Mouse (Mus musculus): ENCODE results near the gene S1pr5. TPM values are rescaled to one million over a fixed set of nuclear protein-coding genes. Genes with fewer than 3 reads are reported as not detected.

Gene S1pr5
- total RNA-seq (2023; ENCODE audit: inconsistent age): 0.21 to 0.66 TPM (median 0.29 TPM) in 3 of 4 replicates, not detected in the other

GRCm38 (mm10) chr9:21248326-21248725 is at the start of gene S1pr5:
Gene S1pr5 (minus strand): TSS chr9:21248443.

GRCm38 (mm10) chr9:21291022-21291787 is 43.0 kb upstream of the S1pr5 start, which contains the start of gene Cdkn2d:
Gene Cdkn2d (minus strand): TSS chr9:21291407.

GRCm38 (mm10) chr9:21287571-21288402 is 39.5 kb upstream of the S1pr5 start, which contains the start of gene Kri1:
Gene Kri1 (minus strand): TSS chr9:21287969.

GRCm38 (mm10) chr9:21265000-21265561 is 16.8 kb upstream of the S1pr5 start, which contains the start of gene Atg4d:
Gene Atg4d (plus strand): TSS chr9:21265293.

GRCm38 (mm10) chr9:21238733-21239464 is 9.3 kb downstream of the S1pr5 start, which contains the start of gene Keap1:
Gene Keap1 (minus strand): TSS chr9:21239361.

Other genes with a start within 250 kb of the S1pr5 start
- gene Mrpl4, start 245.7 kb downstream of the S1pr5 start, total RNA-seq (2023; ENCODE audit: inconsistent age): 51.2 to 61.9 TPM (median 59.0 TPM) in 4 replicates
- gene Icam1, start 232.5 kb downstream of the S1pr5 start, total RNA-seq (2023; ENCODE audit: inconsistent age): 48.1 to 52.0 TPM (median 49.9 TPM) in 4 replicates
- gene Icam4, start 219.1 kb downstream of the S1pr5 start, total RNA-seq (2023; ENCODE audit: inconsistent age): 0.55 TPM in 1 of 4 replicates, not detected in the others
- not detected in 4 replicates for gene Icam5, start 216.4 kb downstream of the S1pr5 start, total RNA-seq (2023; ENCODE audit: inconsistent age)
- gene Zglp1, start 181.3 kb downstream of the S1pr5 start, total RNA-seq (2023; ENCODE audit: inconsistent age): not detected in 4 replicates
- gene Gm49373, start 175.3 kb downstream of the S1pr5 start, total RNA-seq (2023; ENCODE audit: inconsistent age): 1.2 to 1.4 TPM (median 1.2 TPM) in 4 replicates
- 27.5 to 34.2 TPM (median 29.9 TPM) in 4 replicates for gene Fdx1l, start 174.8 kb downstream of the S1pr5 start, total RNA-seq (2023; ENCODE audit: inconsistent age)
- gene Gm38431, start 156.4 kb downstream of the S1pr5 start, total RNA-seq (2023; ENCODE audit: inconsistent age): 5.0 to 9.1 TPM (median 8.3 TPM) in 4 replicates
- gene Raver1, start 156.4 kb downstream of the S1pr5 start, total RNA-seq (2023; ENCODE audit: inconsistent age): 98.7 to 119 TPM (median 109 TPM) in 4 replicates
- 56.6 to 61.0 TPM (median 58.4 TPM) in 4 replicates for gene Tyk2, start 117.2 kb downstream of the S1pr5 start, total RNA-seq (2023; ENCODE audit: inconsistent age)
- gene Cdc37, start 98.5 kb downstream of the S1pr5 start, total RNA-seq (2023; ENCODE audit: inconsistent age): 113 to 130 TPM (median 121 TPM) in 4 replicates
- 9.4 to 14.6 TPM (median 11.2 TPM) in 4 replicates for gene Pde4a, start 82.7 kb downstream of the S1pr5 start, total RNA-seq (2023; ENCODE audit: inconsistent age)
- 27.8 to 30.2 TPM (median 29.4 TPM) in 4 replicates for gene Keap1, start 9.1 kb downstream of the S1pr5 start, total RNA-seq (2023; ENCODE audit: inconsistent age)
- 46.2 to 61.6 TPM (median 48.2 TPM) in 4 replicates for gene Atg4d, start 16.9 kb upstream of the S1pr5 start, total RNA-seq (2023; ENCODE audit: inconsistent age)
- gene Kri1, start 39.5 kb upstream of the S1pr5 start, total RNA-seq (2023; ENCODE audit: inconsistent age): 132 to 152 TPM (median 133 TPM) in 4 replicates
- 18.1 to 29.9 TPM (median 23.5 TPM) in 4 replicates for gene Cdkn2d, start 43.0 kb upstream of the S1pr5 start, total RNA-seq (2023; ENCODE audit: inconsistent age)
- gene Ap1m2, start 63.9 kb upstream of the S1pr5 start, total RNA-seq (2023; ENCODE audit: inconsistent age): 2.7 to 3.9 TPM (median 3.0 TPM) in 4 replicates
- 310 to 343 TPM (median 327 TPM) in 4 replicates for gene Slc44a2, start 72.3 kb upstream of the S1pr5 start, total RNA-seq (2023; ENCODE audit: inconsistent age)
- gene Ilf3, start 119.4 kb upstream of the S1pr5 start, total RNA-seq (2023; ENCODE audit: inconsistent age): 130 to 170 TPM (median 154 TPM) in 4 replicates
- gene Qtrt1, start 163.4 kb upstream of the S1pr5 start, total RNA-seq (2023; ENCODE audit: inconsistent age): 70.4 to 75.9 TPM (median 73.2 TPM) in 4 replicates
- 203 to 242 TPM (median 227 TPM) in 4 replicates for gene Dnm2, start 176.5 kb upstream of the S1pr5 start, total RNA-seq (2023; ENCODE audit: inconsistent age)